Mouse (Mus musculus) MEL (cell line): ENCODE data around the gene Cldn10. TPM values are rescaled to one million over a fixed set of nuclear protein-coding genes. Genes with fewer than 3 reads are reported as not detected.

Source experiments
- DNase-seq: peaks from one replicate; pipeline ENCODE4 v3.0.0; 2011; ENCODE audit warnings: low read depth, low spot score
- H3K27ac ChIP-seq: 2 replicates; pipeline ENCODE4 v1.5.1; 2012; ENCODE audit warnings: low read depth, mild to moderate bottlenecking, control low read depth, low read length, moderate library complexity; ENCODE audit not compliant: control insufficient read depth
- H3K27me3 ChIP-seq, 2 experiments: fragments of 150-350 bp in 1 of 2; sonication (generic) in 1 of 2; 2 replicates each; pipeline ENCODE4 v1.6.1; 2012; ENCODE audit warnings: low read length in 2 of 2, mild to moderate bottlenecking in 2 of 2, improper control_type of control experiment in 1 of 2, moderate library complexity in 1 of 2; ENCODE audit not compliant: insufficient read depth in 2 of 2, control insufficient read depth in 1 of 2
- H3K36me3 ChIP-seq, 2 experiments: 2 replicates each; pipeline ENCODE4 v1.6.1; 2012 to 2014; ENCODE audit warnings: low read length in 2 of 2, improper control_type of control experiment in 1 of 2, inconsistent platforms in 1 of 2, mild to moderate bottlenecking in 1 of 2; ENCODE audit not compliant: insufficient read depth in 2 of 2, control insufficient read depth in 1 of 2
- H3K4me1 ChIP-seq, 2 experiments: fragments of 150-350 bp in 1 of 2; sonication (generic) in 1 of 2; 2 replicates each; pipeline ENCODE4 v1.6.1; 2012; ENCODE audit warnings: low read length in 2 of 2, improper control_type of control experiment in 1 of 2, mild to moderate bottlenecking in 1 of 2; ENCODE audit not compliant: insufficient read depth in 2 of 2, control insufficient read depth in 1 of 2
- H3K4me3 ChIP-seq, 2 experiments: fragments of 150-350 bp in 1 of 2; sonication (generic) in 1 of 2; 2 replicates each; pipeline ENCODE4 v1.5.1; 2012; ENCODE audit warnings: low read depth in 2 of 2, low read length in 2 of 2, mild to moderate bottlenecking in 2 of 2, moderate library complexity in 2 of 2, control low read depth in 1 of 2, improper control_type of control experiment in 1 of 2; ENCODE audit not compliant: control insufficient read depth in 1 of 2, insufficient read depth in 1 of 2
- H3K79me2 ChIP-seq: 2 replicates; pipeline ENCODE4 v1.6.1; 2012; ENCODE audit warnings: mild to moderate bottlenecking, low read length, moderate library complexity; ENCODE audit not compliant: control insufficient read depth, poor library complexity, insufficient read depth
- H3K9ac ChIP-seq: 2 replicates; pipeline ENCODE4 v1.6.1; 2012; ENCODE audit warnings: low read depth, mild to moderate bottlenecking, control low read depth, low read length, moderate library complexity; ENCODE audit not compliant: control insufficient read depth, poor library complexity, severe bottlenecking
- H3K9me3 ChIP-seq: fragments of 150-350 bp; sonication (generic); replicated peaks from 2 replicates; pipeline ENCODE4 v1.6.1; 2012; ENCODE audit warnings: mild to moderate bottlenecking, low read length, improper control_type of control experiment, moderate library complexity; ENCODE audit not compliant: insufficient read depth
- BHLHE40 ChIP-seq: IDR thresholded peaks from 2 replicates; pipeline ENCODE4 v1.6.1; 2012; ENCODE audit warnings: low read depth, mild to moderate bottlenecking, inconsistent platforms, low read length, improper control_type of control experiment, borderline replicate concordance
- CHD1 ChIP-seq: IDR thresholded peaks from 2 replicates; pipeline ENCODE4 v1.6.1; 2012; ENCODE audit warnings: low read depth, mild to moderate bottlenecking, inconsistent platforms, low read length, improper control_type of control experiment
- CHD2 ChIP-seq: IDR thresholded peaks from 2 replicates; pipeline ENCODE4 v1.6.1; 2011; ENCODE audit warnings: low read length, improper control_type of control experiment
- CTCF ChIP-seq, 3 experiments: IDR thresholded peaks in 2 of 3; conservative IDR thresholded peaks in 1 of 3; 2 replicates each; pipeline ENCODE4 v1.5.1; 2011 to 2012; ENCODE audit warnings: low read length in 3 of 3, low read depth in 2 of 3, mild to moderate bottlenecking in 2 of 3, improper control_type of control experiment in 1 of 3, inconsistent platforms in 1 of 3, mixed read lengths in 1 of 3, moderate library complexity in 1 of 3; ENCODE audit not compliant: control insufficient read depth in 1 of 3, insufficient read depth in 1 of 3, poor library complexity in 1 of 3, severe bottlenecking in 1 of 3
- ELF1 ChIP-seq: IDR thresholded peaks from 2 replicates; pipeline ENCODE4 v1.6.1; 2014; ENCODE audit warnings: low read depth, mild to moderate bottlenecking, inconsistent platforms, low read length, improper control_type of control experiment, moderate library complexity
- EP300 ChIP-seq, 2 experiments: IDR thresholded peaks; 2 replicates each; pipeline ENCODE4 v1.6.1; 2011; ENCODE audit warnings: improper control_type of control experiment in 2 of 2, low read length in 2 of 2, low read depth in 1 of 2, mild to moderate bottlenecking in 1 of 2
- ETS1 ChIP-seq: IDR thresholded peaks from 2 replicates; pipeline ENCODE4 v1.6.1; 2012; ENCODE audit warnings: low read depth, mild to moderate bottlenecking, inconsistent platforms, low read length, improper control_type of control experiment, moderate library complexity
- GATA1 ChIP-seq: IDR thresholded peaks from 2 replicates; pipeline ENCODE4 v1.6.1; 2011; ENCODE audit warnings: low read depth, low read length, improper control_type of control experiment
- HCFC1 ChIP-seq: IDR thresholded peaks from 2 replicates; pipeline ENCODE4 v1.6.1; 2012; ENCODE audit warnings: low read depth, mild to moderate bottlenecking, inconsistent platforms, low read length, improper control_type of control experiment, moderate library complexity
- JUND ChIP-seq: IDR thresholded peaks from 2 replicates; pipeline ENCODE4 v1.6.1; 2011; ENCODE audit warnings: low read depth, mild to moderate bottlenecking, improper control_type of control experiment, low read length
- KAT2A ChIP-seq: conservative IDR thresholded peaks from 2 replicates; pipeline ENCODE4 v1.6.1; 2012; ENCODE audit warnings: low read depth, low read length, improper control_type of control experiment, inconsistent platforms
- MAFK ChIP-seq: IDR thresholded peaks from 2 replicates; pipeline ENCODE4 v1.6.1; 2011; ENCODE audit warnings: low read depth, mild to moderate bottlenecking, low read length, improper control_type of control experiment, borderline replicate concordance
- MAZ ChIP-seq: IDR thresholded peaks from 2 replicates; pipeline ENCODE4 v1.6.1; 2012; ENCODE audit warnings: low read depth, mild to moderate bottlenecking, inconsistent platforms, low read length, improper control_type of control experiment
- MXI1 ChIP-seq: IDR thresholded peaks from 2 replicates; pipeline ENCODE4 v1.6.1; 2011; ENCODE audit warnings: mild to moderate bottlenecking, low read depth, low read length, improper control_type of control experiment
- NELFE ChIP-seq: IDR thresholded peaks from 2 replicates; pipeline ENCODE4 v1.6.1; 2011; ENCODE audit warnings: low read depth, low read length, improper control_type of control experiment
- RCOR1 ChIP-seq: IDR thresholded peaks from 2 replicates; pipeline ENCODE4 v1.6.1; 2012; ENCODE audit warnings: low read depth, mild to moderate bottlenecking, inconsistent platforms, low read length, improper control_type of control experiment
- SMC3 ChIP-seq: IDR thresholded peaks from 2 replicates; pipeline ENCODE4 v1.6.1; 2011; ENCODE audit warnings: low read depth, low read length, improper control_type of control experiment
- UBTF ChIP-seq: IDR thresholded peaks from 2 replicates; pipeline ENCODE4 v1.6.1; 2012; ENCODE audit warnings: low read depth, mild to moderate bottlenecking, inconsistent platforms, low read length, improper control_type of control experiment, moderate library complexity, borderline replicate concordance; ENCODE audit not compliant: insufficient read depth
- USF1 ChIP-seq: IDR thresholded peaks from 2 replicates; pipeline ENCODE4 v1.6.1; 2014; ENCODE audit warnings: low read depth, mild to moderate bottlenecking, inconsistent platforms, low read length, improper control_type of control experiment, moderate library complexity
- ZC3H11A ChIP-seq: IDR thresholded peaks from 2 replicates; pipeline ENCODE4 v1.6.1; 2012; ENCODE audit warnings: low read depth, mild to moderate bottlenecking, inconsistent platforms, low read length, improper control_type of control experiment
- ZKSCAN1 ChIP-seq: IDR thresholded peaks from 2 replicates; pipeline ENCODE4 v1.6.1; 2012; ENCODE audit warnings: low read depth, mild to moderate bottlenecking, inconsistent platforms, low read length, improper control_type of control experiment, moderate library complexity
- ZMIZ1 ChIP-seq: IDR thresholded peaks from 2 replicates; pipeline ENCODE4 v1.6.1; 2012; ENCODE audit warnings: low read depth, mild to moderate bottlenecking, inconsistent platforms, low read length, improper control_type of control experiment, moderate library complexity
- polyA plus RNA-seq, 2 experiments: library from polyadenylated mRNA; stranded (reverse) in 1 of 2; unstranded in 1 of 2; fragments of >175 nt in 1 of 2; fragments of >200 nt in 1 of 2; gene quantifications; 2 replicates each; pipeline versions ENCODE4 v1.2.1 to v1.2.4; 2012; ENCODE audit warnings: low replicate concordance in 2 of 2, low read depth in 1 of 2; ENCODE audit not compliant: insufficient read length in 2 of 2, insufficient read depth in 1 of 2, missing spikeins in 1 of 2
- total RNA-seq: library from RNA; depleted of rRNA; stranded (reverse); fragments of 300-350 nt; gene quantifications from 2 replicates; pipeline ENCODE4 v1.2.3, GENCODE M21; 2012

Gene Cldn10
- total and polyA plus RNA-seq, 3 experiments: 0.17 TPM; not detected in 2

- H3K9me3 ChIP-seq: no peaks in the 10 kb centered on the region
- TF ChIP-seq MAZ (no peak), RCOR1 (no peak), HCFC1 (no peak), GATA1 (no peak), CHD2 (no peak), ZKSCAN1 (no peak), CHD1 (no peak), CTCF (IDR thresholded peaks at IDR 0.05 in 2 of 3, conservative IDR thresholded peaks at IDR 0.05 in 1 of 3; ENCODE audit: control insufficient read depth in 1 of 3, insufficient read depth in 1 of 3, low read depth in 2 of 3, low read length in 3 of 3, poor library complexity in 1 of 3, severe bottlenecking in 1 of 3) (no peak), KAT2A (no peak), UBTF (no peak), EP300 (IDR thresholded peaks at IDR 0.05; ENCODE audit: low read depth in 1 of 2, low read length in 2 of 2) (no peak), USF1 (no peak), MAFK (no peak), NELFE (no peak), ZMIZ1 (no peak), MXI1 (no peak), BHLHE40 (no peak), ETS1 (no peak), ELF1 (no peak)
- no peak for DNase-seq
- no peak overlapping the region for H3K4me3 ChIP-seq
- H3K27ac ChIP-seq: no peak overlapping the region
- peaks cover 0 to 8% of the 10 kb centered on the region in 2 experiments; a peak in 2 of 4 replicates for H3K36me3 ChIP-seq
- no peaks in the 10 kb centered on the region for H3K79me2 ChIP-seq
- peaks cover 2 to 9% of the 10 kb centered on the region in 2 experiments; a peak in 3 of 4 replicates for H3K4me1 ChIP-seq
- no peak overlapping the region for H3K9ac ChIP-seq
- H3K27me3 ChIP-seq: no peaks in the 10 kb centered on the region
Measured at GRCm38 (mm10) chr14:118874126-118874525, 86.4 kb downstream of the Cldn10 start.

- Histone ChIP-seq H3K79me2 (no peaks in the 10 kb centered on the region), H3K27me3 (no peaks in the 10 kb centered on the region), H3K9ac (no peak overlapping the region), H3K4me1 (peaks cover 2 to 3% of the 10 kb centered on the region in 2 experiments; a peak in 3 of 4 replicates), H3K4me3 (no peak overlapping the region), H3K36me3 (peaks cover 0 to 4% of the 10 kb centered on the region in 2 experiments; a peak in 2 of 4 replicates)
- no peak for DNase-seq
- no peak for TF ChIP-seq GATA1
- no peak for TF ChIP-seq ETS1
- TF ChIP-seq ELF1: no peak
- no peak for TF ChIP-seq ZMIZ1
- TF ChIP-seq RCOR1: no peak
- no peak for TF ChIP-seq SMC3
- TF ChIP-seq ZC3H11A: no peak
- no peak for TF ChIP-seq BHLHE40
- TF ChIP-seq JUND: no peak
- no peak for TF ChIP-seq EP300 (IDR thresholded peaks at IDR 0.05; ENCODE audit: low read depth in 1 of 2, low read length in 2 of 2)
- no peak for TF ChIP-seq MAZ
- TF ChIP-seq, all 39 proteins: peak for 0
- H3K9me3 ChIP-seq: no peaks in the 10 kb centered on the region
- no peak overlapping the region for H3K27ac ChIP-seq
Measured at GRCm38 (mm10) chr14:118874786-118875415, 87.2 kb downstream of the Cldn10 start.
